Mouse (Mus musculus) midbrain, embryonic 14.5 days (tissue): ENCODE data around the gene Tpst1. TPM values are rescaled to one million over a fixed set of nuclear protein-coding genes. Genes with fewer than 3 reads are reported as not detected.

ENCODE experiments used
- ATAC-seq: fragments of 200-750 bp; cut with Nextera tagmentation; 2 replicates; pipeline ENCODE4 v1.8.0; 2017; ENCODE audit warnings: moderate number of reproducible peaks, moderate library complexity; ENCODE audit not compliant: low FRiP score, low TSS enrichment
- DNase-seq: peaks from one replicate; pipeline ENCODE4 v3.0.0-alpha.2; 2015
- H3K27ac ChIP-seq: fragments of 300-500 bp; sonication (generic); replicated peaks from 2 replicates; pipeline ENCODE4 v1.5.1; 2014; ENCODE audit warnings: mild to moderate bottlenecking, low read depth, low read length, moderate library complexity
- H3K27me3 ChIP-seq: fragments of 300-500 bp; sonication (generic); 2 replicates; pipeline ENCODE4 v1.6.1; 2014; ENCODE audit warnings: low read length, control low read depth, mixed read lengths; ENCODE audit not compliant: control insufficient read depth, insufficient read depth
- H3K36me3 ChIP-seq: fragments of 300-500 bp; sonication (generic); 2 replicates; pipeline ENCODE4 v1.6.1; 2014; ENCODE audit warnings: low read length, control low read depth; ENCODE audit not compliant: control insufficient read depth, insufficient read depth
- H3K4me1 ChIP-seq: fragments of 300-500 bp; sonication (generic); 2 replicates; pipeline ENCODE4 v1.6.1; 2014; ENCODE audit warnings: mild to moderate bottlenecking, antibody characterized with exemption, low read length, control low read depth; ENCODE audit not compliant: control insufficient read depth, insufficient read depth
- H3K4me2 ChIP-seq: fragments of 300-500 bp; sonication (generic); 2 replicates; pipeline ENCODE4 v1.6.1; 2014; ENCODE audit warnings: mild to moderate bottlenecking, low read length, moderate library complexity
- H3K4me3 ChIP-seq: fragments of 300-500 bp; sonication (generic); replicated peaks from 2 replicates; pipeline ENCODE4 v1.5.1; 2014; ENCODE audit warnings: low read depth, low read length
- H3K9ac ChIP-seq: fragments of 300-500 bp; sonication (generic); replicated peaks from 2 replicates; pipeline ENCODE4 v1.6.1; 2014; ENCODE audit warnings: mild to moderate bottlenecking, low read length, moderate library complexity
- H3K9me3 ChIP-seq: fragments of 300-500 bp; sonication (generic); 2 replicates; pipeline ENCODE4 v1.6.1; 2016; ENCODE audit warnings: low read length, control low read depth, mixed read lengths; ENCODE audit not compliant: control insufficient read depth
- WGBS: fragments of 180-500 bp; shearing (Covaris S2); extraction: QIAGEN DNeasy Blood & Tissue Kit; methylation state at CpG from one replicate; pipeline ENCODE4 v1.1.7; 2014; 5-methylcytosine and 5-hydroxymethylcytosine counted together
- polyA plus RNA-seq: library from polyadenylated mRNA; unstranded; fragments of >200 nt; fragmentation: Nextera tagmentation; extraction: Ambion mirVana; gene quantifications from 2 replicates; pipeline ENCODE4 v1.2.1, GENCODE M21; 2014

Tpst1 gene
- polyA plus RNA-seq, 1 experiment from 2014 or later: 55.8 TPM

DNA sequence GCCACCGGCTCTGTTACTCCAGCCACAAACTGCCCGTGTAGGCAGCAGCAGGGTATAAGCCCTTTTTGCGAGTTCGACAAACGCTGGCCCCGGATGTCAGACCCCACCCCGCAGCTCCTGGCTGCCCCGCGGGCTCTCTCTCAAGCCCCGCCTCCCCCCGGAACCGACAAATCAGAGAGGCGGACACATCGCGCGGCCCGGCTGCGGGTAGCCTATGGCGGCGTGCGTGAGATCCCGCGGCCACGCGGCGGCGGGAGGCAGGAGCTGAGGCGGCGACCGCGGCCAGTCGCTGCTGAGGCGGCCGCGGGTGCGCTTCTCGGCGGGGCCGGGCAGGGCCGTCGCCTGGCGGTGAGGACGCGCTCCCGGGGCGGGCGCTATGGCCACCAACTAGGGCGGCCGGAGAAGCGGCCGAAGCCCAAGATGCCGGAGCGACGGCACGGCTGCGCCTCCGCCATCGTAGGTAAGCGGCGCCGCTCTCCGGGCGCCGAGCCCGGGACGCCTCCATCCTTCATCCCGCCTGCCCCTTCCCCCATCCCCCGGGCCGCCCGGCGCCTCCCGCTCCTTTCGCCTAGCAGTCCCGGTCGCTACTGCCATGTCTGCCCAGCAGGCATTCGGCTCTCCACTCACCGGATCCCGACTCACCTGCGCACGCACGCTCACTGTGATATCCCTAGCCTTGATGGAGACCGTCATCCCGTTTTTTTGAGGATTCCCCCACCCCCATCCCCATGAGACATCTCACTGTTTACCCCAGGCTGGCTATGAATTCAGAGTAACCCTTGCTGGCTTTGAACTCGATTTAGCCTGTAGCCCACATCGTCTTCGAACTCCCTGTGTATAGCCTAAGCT lies 6.3 kb downstream of the Tpst1 start:
- Histone ChIP-seq H3K9me3 (no peaks in the 10 kb centered on the region), H3K4me2 (peak overlapping the region; percentile 74), H3K36me3 (no peaks in the 10 kb centered on the region), H3K4me1 (0 out of 2 replicates have a peak, but pooled peaks cover 3% of the 10 kb centered on the region), H3K4me3 (peak overlapping the region; percentile 72), H3K27me3 (no peaks in the 10 kb centered on the region), H3K9ac (peak overlapping the region; percentile 87), H3K27ac (peak overlapping the region; percentile 88)
- ATAC-seq (peak; percentile 97), DNase-seq (peak; percentile 97)
- under 1% methylated on average over 86 of the region's 86 CpGs for WGBS

DNA sequence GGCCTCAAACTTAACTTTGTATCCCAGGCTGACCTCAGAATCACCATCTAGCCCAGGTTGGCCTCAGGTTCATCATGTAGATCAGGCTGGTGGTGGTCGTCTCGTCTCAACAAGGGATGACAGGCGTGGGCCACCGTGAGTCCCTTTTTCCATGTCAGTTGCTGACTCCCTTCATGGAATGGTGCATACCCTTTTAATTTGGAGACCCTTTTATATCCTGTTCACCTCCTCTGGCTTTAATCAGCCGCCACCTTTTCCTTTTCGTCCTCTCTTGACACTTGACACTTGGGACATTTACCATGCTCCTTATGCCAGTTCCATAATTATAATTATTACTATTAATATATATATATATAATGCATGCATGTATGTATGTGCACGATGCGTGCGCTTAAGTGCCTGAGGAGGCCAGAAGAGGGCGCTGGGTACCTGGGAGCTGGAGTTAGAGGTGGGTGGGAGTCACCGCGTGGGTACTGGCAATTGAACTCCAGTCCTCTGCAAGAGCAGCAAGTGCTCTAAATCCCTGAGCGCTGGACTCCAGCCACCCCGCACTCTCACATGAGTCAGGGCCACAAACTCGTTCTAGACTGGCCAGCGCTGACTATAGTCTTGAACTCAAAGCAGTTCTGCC lies 7.0 kb downstream of the Tpst1 start:
- ATAC-seq: no peak

DNA sequence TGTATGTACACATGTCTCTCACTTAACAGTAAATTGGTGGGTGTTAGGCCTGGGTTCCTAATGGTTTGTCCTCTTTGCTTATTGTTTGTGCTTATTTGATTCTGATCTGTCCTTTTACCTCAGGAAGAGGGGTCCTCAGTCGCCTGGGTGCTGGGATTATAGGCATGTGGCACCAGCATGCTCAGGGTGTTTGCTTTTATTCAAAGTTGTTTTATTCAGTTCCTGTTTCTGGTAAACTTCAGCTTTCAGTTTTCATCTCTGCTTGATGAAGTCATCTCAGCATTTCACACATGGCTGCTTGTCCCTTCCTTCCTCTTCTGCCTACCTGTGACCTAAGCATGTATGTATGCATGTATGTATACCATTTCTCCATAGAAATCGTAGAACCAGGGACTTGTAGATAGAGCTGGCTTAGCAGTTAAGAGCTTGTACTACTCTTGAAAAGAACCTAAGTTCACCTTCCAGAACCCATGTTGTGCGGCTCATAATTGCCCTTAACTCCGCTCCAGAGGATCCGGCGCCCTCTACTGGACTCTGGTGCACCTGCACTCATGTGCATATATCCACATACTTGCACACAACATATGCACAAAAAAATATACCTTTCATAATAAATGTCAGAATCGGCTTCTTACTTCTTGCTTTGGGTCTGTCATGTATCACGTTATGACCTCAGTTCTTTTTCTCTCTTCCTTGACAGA lies 8.2 kb downstream of the Tpst1 start:
- Histone ChIP-seq H3K9me3 (no peaks in the 10 kb centered on the region), H3K27me3 (no peaks in the 10 kb centered on the region), H3K9ac (no peak overlapping the region), H3K36me3 (no peaks in the 10 kb centered on the region), H3K27ac (no peak overlapping the region), H3K4me1 (0 out of 2 replicates have a peak, but pooled peaks cover 3% of the 10 kb centered on the region), H3K4me2 (no peak overlapping the region), H3K4me3 (no peak overlapping the region)
- ATAC-seq: no peak
- no peak for DNase-seq
- WGBS: 97% methylated on average over 8 of the region's 8 CpGs

More for the DNA sequence above, 7.0 kb downstream of the Tpst1 start:
- 73% methylated on average over 16 of the region's 16 CpGs for WGBS
- Histone ChIP-seq H3K4me2 (peak overlapping the region; percentile 74), H3K9ac (peak overlapping the region; percentile 87), H3K9me3 (no peaks in the 10 kb centered on the region), H3K36me3 (no peaks in the 10 kb centered on the region), H3K27me3 (no peaks in the 10 kb centered on the region), H3K4me1 (0 out of 2 replicates have a peak, but pooled peaks cover 3% of the 10 kb centered on the region), H3K4me3 (peak overlapping the region; percentile 72), H3K27ac (no peak overlapping the region)
- peak; percentile 19 for DNase-seq

DNA sequence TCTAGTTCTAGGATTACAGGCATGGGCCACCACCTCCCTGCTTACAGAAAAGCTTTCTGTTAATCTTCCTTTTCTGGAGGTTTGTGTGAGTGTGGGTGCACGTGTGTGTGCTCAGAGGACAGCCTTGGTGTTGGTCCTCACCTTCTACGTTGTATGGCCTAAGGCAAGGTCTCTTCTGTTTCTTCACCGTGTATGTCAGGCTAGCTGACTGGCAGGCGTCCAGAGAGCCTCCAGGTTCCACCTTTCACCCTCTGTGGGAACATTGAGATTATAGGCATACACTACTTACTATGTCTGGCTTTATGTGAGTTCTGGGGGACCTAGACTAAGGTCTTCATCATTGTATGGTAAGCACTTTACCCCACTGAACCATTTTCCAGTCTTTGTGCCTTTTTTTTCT lies 9.3 kb downstream of the Tpst1 start:
- Histone ChIP-seq H3K9ac (no peak overlapping the region), H3K36me3 (no peaks in the 10 kb centered on the region), H3K27me3 (no peaks in the 10 kb centered on the region), H3K9me3 (no peaks in the 10 kb centered on the region), H3K4me3 (no peak overlapping the region), H3K4me2 (no peak overlapping the region), H3K27ac (no peak overlapping the region), H3K4me1 (0 out of 2 replicates have a peak, but pooled peaks cover 3% of the 10 kb centered on the region)
- no peak for ATAC-seq
- no peak for DNase-seq
- 87% methylated on average over 4 of the region's 4 CpGs for WGBS

DNA sequence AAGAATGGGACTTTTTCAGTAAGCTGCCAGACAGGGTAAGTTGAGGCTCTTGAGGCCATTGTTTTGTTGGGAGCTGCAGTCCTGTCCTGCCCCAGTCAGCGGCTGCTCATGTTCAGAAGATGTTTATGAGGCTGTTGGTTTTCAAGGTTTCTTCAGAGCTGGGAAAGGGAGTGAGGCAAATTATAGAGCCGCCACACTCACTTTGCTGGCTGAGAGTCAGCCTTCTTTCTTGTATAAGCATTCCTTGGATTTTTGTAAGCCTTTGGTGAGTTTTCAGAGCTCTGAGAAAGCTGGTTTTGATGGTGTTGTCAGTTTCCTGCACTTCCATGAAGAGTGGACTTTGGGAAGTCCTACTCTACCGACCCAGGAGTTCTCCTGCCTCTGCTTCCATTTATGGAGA lies 11.1 kb downstream of the Tpst1 start:
- DNase-seq: no peak
- no peak for ATAC-seq
- Histone ChIP-seq H3K36me3 (no peaks in the 10 kb centered on the region), H3K4me2 (no peak overlapping the region), H3K4me1 (no peaks in the 10 kb centered on the region), H3K9me3 (no peaks in the 10 kb centered on the region), H3K27me3 (no peaks in the 10 kb centered on the region), H3K27ac (no peak overlapping the region), H3K9ac (no peak overlapping the region), H3K4me3 (no peak overlapping the region)
- WGBS: 95% methylated on average over 3 of the region's 3 CpGs

DNA sequence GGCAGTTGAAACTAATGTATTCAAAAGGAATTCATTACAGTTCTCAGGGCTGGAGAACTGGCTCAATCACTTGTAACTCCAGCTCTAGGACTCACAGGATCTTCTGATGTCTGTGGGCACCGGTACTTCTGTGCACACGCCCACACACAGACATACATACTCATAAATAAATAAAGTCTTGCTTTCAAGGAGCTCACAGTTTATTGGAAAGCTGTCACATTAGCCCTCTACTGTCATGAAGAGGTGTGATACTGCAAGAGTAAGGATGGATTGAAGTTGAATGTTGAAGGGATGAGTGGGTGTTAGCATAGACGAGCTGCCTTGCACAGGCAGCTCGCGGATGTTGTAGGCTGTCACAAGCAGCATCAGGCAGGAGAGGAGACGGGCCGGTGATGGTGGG lies 14.9 kb downstream of the Tpst1 start:
- H3K4me2 ChIP-seq: no peak overlapping the region
- no peak overlapping the region for H3K9ac ChIP-seq
- WGBS: 93% methylated on average over 7 of the region's 7 CpGs
- no peak overlapping the region for H3K4me3 ChIP-seq
- no peak overlapping the region for H3K27ac ChIP-seq
- H3K4me1 ChIP-seq: no peaks in the 10 kb centered on the region
- no peak for ATAC-seq
- H3K36me3 ChIP-seq: no peaks in the 10 kb centered on the region
- no peaks in the 10 kb centered on the region for H3K27me3 ChIP-seq
- no peak for DNase-seq
- H3K9me3 ChIP-seq: no peaks in the 10 kb centered on the region

DNA sequence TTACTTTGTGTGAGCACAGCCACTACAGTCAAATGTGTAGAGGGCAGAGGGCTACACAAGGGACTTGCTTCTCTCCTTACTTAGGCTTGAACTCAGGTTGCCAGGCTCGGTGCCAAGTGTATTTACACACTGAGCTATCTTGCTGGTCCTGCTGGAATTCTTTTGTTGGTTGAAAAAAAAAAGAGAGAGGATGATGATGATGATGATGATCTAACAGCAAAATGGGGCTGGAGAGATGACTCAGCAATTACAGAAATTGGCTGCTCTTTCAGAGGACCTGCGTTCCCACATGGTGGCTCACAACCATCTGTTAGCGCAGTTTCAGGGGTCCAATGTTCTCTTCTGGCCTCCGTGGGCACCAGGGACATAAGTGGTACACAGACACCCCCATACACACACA lies 15.5 kb downstream of the Tpst1 start:
- DNase-seq (no peak), ATAC-seq (no peak)
- Histone ChIP-seq H3K4me3 (no peak overlapping the region), H3K9ac (no peak overlapping the region), H3K27me3 (no peaks in the 10 kb centered on the region), H3K36me3 (no peaks in the 10 kb centered on the region), H3K9me3 (no peaks in the 10 kb centered on the region), H3K4me1 (no peaks in the 10 kb centered on the region), H3K4me2 (no peak overlapping the region), H3K27ac (no peak overlapping the region)
- WGBS: 98% methylated on average over 4 of the region's 4 CpGs

DNA sequence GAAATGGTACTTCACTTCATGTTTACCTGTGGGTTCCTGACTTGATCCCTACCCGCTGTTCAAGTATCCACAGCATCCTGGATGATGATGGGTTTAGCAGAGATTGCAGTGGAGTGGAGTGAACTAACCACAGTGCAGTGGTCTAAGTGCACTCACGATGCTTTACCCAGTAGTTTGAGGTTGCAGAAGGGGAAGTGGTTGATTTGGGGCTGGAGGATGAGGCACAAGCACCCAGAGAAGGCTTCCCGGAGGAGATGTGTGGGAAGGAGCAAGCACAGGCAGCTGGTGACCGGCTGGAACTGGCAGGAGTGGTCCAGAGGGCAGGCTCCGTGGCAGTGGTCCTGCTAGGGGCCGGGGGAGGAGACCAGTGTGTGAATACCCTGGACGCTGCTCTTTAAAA lies 16.1 kb downstream of the Tpst1 start:
- H3K27ac ChIP-seq: no peak overlapping the region
- DNase-seq (no peak), ATAC-seq (no peak)
- H3K4me1 ChIP-seq: no peaks in the 10 kb centered on the region
- no peaks in the 10 kb centered on the region for H3K36me3 ChIP-seq
- no peak overlapping the region for H3K4me2 ChIP-seq
- no peak overlapping the region for H3K9ac ChIP-seq
- H3K27me3 ChIP-seq: no peaks in the 10 kb centered on the region
- H3K9me3 ChIP-seq: no peaks in the 10 kb centered on the region
- 89% methylated on average over 7 of the region's 7 CpGs for WGBS
- no peak overlapping the region for H3K4me3 ChIP-seq
